Mouse (Mus musculus): Measurements from ENCODE around the gene Gm20696. TPM values are rescaled to one million over a fixed set of nuclear protein-coding genes. Genes with fewer than 3 reads are reported as not detected.
A peak's percentile ranks its signal among the peaks of the same experiment; 100 is the strongest.

Gm20696 gene
- total RNA-seq, 2 experiments from 2014 or later = 11.2 to 15.9 TPM

DNA sequence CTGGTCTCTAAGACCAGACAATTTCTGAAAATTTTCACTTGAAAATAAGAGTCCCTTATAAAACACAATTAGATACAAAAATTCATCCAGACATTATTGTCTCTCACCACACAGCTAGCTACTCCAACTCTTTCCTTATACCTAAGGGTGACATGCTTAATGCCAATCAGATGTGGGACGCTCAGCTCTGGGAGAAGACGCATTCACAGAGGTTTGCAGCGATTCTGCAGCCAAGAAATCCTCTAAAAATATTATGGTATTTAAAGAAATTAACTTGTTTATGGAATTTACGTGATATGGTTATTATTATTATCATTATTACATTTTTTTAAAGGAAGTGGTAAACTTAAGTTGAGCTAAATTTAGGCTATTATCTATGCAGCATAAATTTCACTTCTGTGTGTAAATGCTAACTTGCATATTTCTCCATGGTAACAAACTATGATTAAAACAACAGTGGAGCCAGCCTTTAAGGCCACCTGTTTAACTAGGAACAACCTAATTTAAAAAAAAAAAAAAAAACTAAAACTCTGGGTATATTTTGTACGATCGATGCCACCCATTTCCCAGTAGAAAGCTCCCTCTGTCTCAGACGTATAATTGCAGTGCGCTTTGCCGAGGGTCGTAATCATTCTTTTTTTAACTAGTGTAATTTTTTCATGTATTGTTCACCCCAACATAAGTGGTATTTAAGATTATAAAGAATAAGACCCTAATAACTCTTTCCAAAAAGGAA is 326.4 kb downstream of the Gm20696 start:
- DNase-seq = no peak
- intact Hi-C loops (cut with DNase I) = no loop called here

DNA sequence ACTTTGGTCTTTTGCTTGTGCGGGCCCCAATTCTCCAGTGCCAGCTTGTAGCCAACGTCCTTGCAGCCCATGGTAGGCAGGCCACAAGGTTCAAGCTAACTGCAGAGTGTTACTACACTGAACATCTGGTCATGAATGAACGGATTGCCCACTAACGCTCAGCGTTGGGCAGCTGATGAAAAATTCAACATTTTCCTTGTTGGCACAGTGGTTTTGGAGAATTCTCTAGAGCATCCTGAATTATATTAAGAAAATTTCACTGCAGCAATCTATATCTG is 327.3 kb downstream of the Gm20696 start:
- intact Hi-C loops (cut with DNase I) = no loop called here
- DNase-seq = no peak

DNA sequence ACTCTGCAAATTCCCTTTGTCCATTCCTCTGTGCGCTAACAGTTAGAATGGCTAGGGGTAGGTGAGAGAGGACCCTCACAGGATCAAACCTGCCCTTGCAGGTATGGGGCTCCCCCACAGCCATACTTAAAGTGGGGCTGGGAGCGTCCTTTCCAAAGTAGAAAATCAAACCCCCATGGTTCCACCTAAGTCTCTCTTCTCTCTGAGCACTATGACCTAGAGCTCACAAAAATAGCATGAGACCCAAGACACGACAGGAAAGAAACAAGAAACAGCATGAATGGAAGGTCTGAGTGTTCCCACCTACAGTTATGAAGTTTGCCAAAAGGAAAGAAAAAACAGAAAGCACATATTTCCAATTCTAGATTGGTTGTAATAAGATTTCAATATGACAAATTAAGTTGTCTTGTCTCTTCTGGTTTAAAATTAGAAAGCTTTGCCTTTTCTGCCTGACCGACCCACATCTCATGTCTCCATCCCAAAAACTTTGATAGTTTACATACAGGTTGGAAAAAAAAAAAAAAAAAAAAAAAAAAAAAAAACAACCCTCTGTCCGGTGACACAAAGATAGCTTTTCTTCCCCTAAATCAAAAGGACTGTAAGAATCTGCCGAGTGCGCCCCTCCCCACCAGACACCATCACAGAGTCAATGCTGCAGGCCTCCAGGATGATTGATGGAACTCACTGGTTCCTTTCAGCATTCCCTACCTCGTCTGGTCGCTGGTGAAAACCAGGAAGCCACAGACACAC is 327.8 kb downstream of the Gm20696 start:
- intact Hi-C loops (cut with DNase I) = no loop called here
- DNase-seq = no peak

DNA sequence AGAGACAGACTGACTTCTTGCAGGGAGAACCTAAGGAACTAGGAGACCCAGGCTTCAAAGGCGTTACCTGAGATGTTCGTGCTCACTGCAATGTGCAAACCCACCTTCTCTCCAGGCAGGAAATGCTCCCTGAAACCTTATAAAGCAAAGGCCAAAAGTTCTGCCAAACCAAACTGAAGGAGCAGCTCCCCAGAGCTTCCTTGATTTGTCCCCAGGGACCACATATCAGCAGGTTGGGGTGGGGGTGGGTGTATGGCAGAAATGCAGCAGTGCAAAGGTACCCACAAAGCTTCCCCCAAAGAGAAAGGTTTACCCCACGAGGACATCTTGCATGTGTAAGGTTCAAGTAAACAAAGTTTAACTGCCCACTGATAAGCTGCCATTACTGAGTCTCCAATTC is 328.4 kb downstream of the Gm20696 start:
- no peak for DNase-seq
- intact Hi-C loops (cut with DNase I) = no loop called here

DNA sequence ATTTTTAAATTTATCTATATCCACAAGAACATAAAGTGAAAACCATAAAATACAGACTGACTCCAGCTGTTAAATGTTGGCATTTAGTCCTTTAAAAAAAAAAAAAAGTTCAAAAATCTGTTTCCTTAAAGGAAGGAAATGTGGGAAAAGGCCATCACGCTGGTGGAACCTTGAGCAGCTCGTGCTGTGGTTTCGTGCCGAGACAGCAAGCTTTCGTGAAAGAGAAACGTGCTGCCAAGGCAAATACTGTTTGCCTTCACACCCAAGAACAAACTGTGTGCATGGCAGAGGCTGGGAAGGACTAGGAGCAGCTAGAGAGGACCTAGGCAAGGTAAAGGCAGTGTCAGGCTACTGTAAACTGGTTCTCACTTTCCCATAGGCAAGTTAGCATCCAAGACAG is 329.0 kb downstream of the Gm20696 start:
- intact Hi-C loops (cut with DNase I) = no loop called here
- DNase-seq = no peak

DNA sequence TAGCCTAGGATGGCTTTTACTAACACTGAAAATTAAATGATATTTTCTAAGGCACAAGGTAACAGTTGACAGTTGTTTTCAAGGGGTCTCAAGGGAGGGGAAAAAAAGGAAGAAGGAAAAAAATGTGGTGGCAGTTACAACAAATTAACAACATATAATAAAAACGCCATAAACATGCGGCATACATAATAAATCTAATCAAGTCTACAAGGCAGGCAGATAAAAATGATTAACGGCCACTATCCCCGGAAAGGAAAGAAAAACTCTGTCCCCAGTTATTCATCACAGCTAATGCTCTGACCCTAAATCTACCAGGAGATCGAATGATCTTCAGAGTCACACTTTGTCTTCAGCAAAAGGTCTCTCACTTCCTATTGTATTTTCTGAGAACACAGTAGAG is 330.4 kb downstream of the Gm20696 start:
- no peak for DNase-seq
- intact Hi-C loops (cut with DNase I) = no loop called here

DNA sequence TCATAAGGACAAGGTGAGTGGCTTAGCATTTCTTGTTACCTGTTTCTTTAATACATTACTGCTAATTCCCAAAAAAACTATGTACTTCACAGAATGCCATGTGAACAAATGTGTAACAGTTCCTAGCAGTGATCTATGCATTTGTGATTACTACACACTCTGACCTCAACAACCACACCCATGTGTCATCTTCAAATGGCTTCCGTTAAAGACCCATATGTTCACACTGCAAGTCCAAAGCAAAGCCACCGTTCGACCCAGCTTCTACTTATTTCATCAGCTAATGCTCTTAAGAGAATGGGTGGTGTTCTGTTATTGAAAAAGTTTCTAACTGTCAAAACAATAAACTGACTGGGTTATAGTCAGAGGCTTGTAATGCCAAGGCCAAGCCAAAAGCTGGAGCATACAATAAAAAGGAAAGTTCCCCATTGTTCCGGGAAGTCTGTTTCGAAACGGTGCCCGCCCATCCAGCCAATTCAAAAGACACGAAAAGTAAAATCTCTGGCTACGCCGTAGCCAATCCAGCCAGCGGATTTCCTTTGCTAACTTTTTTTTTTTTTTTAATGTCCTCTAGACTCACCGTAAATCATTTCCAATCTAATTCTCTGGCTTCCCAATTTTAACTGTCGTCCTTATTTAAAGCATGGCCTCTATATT is 331.3 kb downstream of the Gm20696 start:
- no peak for DNase-seq
- intact Hi-C loops (cut with DNase I) = no loop called here

DNA sequence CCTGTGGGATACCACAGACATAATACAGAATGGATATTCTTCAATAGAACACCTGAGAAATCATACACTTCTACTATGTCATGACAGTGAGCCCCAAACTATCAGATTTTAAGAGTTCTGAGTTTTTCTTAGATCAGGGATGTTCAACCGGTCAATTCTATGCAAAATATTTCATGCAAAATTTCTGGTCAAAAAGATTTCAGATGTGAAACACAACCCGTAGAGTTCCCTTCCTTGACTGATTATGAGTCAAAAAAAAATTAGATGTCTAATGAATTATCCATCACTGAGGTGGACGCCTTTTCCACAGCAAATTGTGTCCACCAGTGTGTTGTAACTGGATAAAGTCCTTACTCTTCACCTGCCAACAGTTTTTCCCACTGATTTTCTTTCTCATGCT is 332.3 kb downstream of the Gm20696 start:
- intact Hi-C loops (cut with DNase I) = no loop called here
- no peak for DNase-seq

DNA sequence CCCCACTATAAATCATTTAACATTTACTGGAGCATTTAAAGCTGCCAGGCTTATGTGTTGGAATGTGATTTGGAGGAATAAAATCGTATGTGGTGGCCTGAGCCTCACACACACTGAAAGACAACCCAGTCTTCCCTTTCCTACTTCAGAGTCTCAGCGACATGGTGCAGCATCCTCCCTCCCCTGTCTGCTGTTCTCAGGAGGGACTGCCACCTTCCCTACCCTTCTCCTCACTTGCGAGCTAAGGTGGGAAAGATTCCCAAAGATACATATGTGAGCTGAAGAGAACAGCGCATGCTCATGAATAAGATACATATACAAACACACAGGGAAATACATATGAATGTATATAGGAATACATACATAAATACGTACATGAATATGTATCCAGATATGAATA is 333.5 kb downstream of the Gm20696 start:
- DNase-seq = no peak
- intact Hi-C loops (cut with DNase I) = no loop called here

DNA sequence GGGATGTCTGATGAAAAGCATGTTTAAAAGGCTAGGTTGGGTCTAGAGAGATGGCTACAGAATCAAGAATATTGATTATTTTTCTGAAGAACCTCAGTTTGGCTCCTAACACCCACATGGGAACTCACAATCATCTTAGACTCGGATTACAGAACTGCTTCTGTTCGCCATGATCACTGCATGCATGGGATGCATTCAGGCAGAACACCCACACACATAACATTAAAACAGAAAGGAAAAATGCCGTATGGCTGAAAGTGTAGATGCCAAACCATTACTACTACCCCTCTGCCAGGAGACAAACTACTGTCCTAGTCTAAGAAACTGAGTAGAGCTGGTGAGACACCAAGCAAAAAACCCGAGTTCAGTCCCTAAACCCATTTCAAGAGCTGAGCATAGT is 336.4 kb downstream of the Gm20696 start:
- no peak for DNase-seq
- intact Hi-C loops (cut with DNase I) = no loop called here

DNA sequence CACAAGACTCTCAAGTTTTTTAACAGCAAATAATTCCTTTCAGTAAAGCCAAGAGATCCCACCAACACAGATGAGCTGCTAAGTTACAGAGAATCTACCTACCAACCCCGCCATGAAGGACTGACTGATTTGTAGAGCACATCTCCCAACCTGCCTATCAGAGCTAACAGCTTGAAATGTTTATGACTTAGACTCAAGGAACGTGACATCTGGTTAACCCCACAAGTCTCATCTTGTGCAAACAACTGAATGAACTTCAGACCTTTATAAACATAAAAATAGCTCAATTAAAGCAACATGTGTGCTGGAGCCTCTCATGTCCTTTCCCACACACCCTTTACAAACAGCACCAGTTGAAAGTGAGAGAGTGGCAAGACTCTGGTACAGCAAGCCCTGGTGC is 338.0 kb downstream of the Gm20696 start:
- DNase-seq = no peak
- intact Hi-C loops (cut with DNase I) = no loop called here

DNA sequence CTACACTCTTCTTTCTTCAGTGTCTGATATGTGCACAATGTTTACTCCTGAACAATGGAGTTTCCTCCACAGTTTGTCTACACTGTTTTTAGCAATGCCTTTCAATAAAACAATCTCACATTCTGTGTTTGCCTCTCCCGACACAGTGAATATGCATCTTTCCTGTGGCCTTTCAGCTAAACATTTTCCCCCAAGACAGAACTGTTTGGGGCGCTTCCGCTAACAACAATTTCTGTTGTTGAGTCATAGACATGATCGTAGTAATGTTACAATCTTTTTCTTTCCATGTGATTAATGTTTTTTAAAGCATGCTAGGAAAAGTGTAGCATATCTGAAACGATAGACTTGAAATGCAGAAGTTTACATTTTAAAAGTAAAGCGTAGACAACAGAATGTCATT is 338.5 kb downstream of the Gm20696 start:
- intact Hi-C loops (cut with DNase I) = no loop called here
- no peak for DNase-seq

DNA sequence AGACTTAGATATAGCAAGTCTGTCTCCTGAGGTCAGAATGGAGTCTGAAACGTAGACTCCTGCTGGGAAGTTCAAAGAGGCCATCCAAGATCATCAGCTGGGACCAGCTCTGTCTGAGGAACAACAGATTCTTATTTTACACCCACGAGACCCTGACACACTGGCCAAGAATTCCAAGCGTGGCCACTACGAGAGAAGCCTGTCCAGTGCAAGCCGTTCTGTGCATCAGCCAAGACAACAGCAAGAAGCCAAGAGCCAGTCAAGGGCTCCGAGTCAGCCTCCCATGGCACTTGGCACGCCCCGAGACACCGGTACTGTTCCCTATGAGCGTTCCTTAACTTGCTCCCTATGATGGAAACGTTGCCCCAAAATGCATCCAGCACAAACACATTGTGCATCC is 338.9 kb downstream of the Gm20696 start:
- intact Hi-C loops (cut with DNase I) = no loop called here
- peak; percentile 32 for DNase-seq

DNA sequence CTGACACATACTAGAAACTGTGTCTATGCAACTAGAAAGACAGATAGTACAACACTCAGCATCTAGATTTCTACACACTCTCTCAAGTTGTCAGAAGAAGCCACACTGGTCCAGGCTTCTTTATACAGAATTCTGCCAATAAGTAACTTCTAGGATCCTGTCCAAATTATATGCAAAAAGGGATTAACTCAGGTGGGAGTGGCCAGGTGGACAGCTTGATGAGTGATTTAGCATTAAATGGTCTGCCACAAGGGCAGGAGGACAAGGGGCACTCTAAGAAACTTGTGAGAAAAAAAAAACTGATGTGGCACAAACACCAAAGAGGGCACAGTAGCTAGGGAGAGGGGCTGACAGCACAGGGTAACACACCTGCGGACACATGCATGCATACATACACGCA is 340.7 kb downstream of the Gm20696 start:
- DNase-seq = no peak
- intact Hi-C loops (cut with DNase I) = no loop called here

DNA sequence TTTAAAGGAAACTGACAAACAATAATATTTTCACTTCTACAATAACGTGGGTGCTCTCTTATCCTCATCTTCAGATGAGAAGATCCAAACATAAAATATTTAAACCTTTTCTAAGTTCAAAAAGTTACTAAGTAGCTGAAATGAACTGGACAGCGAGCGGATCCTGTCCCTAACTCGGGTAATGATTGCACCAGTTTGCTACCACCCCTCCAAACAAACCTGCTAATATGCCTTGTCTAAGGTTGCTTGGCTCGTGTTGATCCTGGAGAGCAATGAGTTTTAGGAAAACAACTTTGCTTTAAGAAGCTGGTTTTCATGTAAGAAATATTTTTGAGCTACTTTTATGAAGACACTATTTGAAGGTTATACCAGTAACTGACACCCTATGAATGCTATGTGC is 341.1 kb downstream of the Gm20696 start:
- intact Hi-C loops (cut with DNase I) = no loop called here
- DNase-seq = no peak

DNA sequence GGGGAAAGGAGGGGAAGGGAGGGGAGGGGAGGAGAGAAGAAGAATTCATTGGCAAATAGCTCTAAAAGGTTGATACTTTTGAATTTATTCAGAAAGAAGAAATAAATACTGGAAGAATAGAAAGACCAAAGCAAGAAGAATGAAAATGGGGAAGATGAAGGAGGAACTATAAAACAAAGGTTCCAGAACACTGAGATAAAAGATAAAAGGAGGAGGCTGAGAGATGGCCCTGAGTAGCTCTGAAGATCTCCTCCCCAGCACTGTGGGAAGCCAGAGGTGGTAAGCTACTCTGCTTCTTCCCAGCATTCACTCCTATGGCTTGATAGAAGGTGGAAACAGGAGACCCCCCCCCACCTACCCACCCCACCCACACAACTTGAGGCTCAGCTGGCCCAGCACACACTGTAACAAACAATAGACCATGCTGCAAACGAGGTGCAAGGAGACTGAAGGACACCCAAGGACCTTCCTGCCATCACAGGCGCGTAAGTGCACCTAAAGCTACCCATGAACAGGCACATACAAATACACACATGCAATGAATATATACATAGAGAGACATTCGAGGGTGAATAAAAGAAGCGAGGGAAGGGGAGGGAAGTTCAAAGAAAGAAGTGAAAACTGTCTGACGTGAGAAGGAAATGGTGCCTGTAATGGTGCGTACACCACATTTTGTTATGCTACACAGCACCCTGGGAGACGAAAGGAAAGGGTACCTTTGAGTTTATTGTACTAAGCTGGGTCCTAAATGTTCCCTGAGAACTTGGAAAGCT is 344.3 kb downstream of the Gm20696 start:
- intact Hi-C loops (cut with DNase I) = no loop called here
- no peak for DNase-seq

DNA sequence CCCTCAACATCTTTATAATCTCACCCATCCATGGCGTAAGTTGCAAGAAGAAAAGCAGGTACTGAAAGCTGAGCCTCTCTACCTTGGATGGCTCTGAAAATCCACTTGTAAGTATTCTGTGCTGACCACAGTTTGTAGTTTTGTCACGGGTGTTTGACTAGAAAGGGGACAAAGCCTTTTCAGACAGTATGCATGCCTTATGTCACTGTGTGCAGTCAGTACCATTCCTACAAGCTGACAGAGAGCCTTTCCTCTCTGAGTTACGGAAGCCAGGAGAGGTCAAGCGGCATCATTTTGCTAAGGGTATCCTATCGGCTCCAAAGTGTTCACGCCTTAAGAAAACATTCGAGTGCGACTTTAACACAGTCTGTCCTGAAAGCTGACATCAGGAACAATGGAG is 346.2 kb downstream of the Gm20696 start:
- intact Hi-C loops (cut with DNase I) = no loop called here
- no peak for DNase-seq

DNA sequence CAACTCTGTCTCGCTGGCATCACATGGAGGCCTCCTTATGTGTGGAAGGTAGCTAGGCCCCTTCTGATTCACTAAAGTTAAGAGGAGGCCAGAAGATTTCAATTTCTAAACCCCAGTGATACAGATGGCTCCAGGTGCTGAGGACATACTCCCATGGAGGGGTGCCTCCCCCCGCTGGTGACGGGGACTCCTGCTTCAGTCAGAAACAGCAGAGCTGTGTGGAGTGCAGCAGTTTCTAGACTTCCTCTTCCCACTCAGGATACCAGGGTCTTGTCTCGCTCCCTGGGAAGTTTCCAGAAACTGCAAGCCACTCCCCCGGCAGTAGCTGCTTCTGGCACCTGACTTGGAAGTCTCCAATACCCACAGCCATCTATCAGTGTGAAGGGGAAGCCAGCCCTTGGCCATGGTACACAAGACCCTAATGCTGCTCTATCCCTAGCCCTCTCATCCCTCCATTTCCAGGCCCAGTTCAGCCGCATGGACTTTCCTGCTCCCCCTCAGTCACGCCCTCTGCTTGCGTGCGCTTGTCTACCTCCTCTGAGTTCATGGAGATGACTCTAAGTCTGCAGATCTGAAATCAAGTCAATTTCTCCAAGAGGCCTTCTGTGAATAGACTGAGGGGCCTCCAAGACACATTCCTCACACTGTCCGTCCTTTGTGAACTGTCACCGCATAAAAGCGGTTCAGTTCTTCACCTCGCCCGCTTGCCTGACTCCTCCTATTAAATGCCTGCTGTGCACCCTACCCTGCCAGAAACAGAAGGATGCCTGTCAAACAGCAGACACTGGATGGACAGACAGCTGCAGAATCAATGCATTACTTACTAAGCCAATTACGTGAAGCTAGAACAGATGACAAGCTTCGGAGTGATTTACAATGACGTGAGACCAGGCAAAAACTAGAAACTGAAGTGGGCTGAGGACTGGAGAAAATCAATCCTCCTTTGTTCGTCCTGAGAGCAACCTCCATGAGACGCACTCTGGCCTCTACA is 346.9 kb downstream of the Gm20696 start:
- intact Hi-C loops (cut with DNase I) = no loop called here
- no peak for DNase-seq

DNA sequence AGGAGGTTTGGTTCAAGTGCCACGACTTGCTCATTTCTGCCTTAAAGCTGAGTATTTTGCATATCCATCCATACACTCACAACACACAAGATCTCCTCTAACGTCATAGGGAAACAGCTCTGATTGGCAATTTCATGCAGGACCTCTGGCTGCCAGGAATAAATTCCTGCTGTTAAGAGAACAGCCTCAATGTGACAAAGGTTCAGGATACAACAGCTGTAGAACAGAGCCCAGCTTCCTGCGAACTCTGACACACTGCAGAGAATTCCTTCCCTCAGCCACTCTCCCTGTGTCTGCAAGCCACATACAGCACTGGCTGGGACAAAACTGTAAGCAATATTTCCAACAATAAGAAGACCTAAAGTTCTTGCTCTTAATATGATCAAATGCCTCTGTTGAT is 351.9 kb downstream of the Gm20696 start:
- intact Hi-C loops (cut with DNase I) = no loop called here

DNA sequence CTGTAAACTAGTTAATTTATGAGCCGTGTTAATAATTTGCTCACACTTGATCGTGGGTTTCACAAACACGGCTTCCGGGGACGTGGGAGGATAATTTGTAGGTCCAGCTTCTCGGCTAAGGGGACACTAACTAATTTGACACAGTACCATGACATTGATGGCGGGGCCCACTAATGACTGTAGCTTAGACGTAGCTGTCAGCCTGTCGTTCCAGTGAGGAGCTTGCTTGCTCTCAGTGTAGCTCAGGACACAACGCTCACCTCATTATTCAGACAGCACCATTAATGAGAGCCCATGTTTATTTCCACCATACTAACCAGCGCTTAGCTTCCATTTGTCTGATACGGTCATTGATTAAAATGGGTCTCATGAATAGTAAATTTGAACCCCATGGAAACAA is 356.1 kb downstream of the Gm20696 start:
- DNase-seq = no peak
- intact Hi-C loops (cut with DNase I) = no loop called here

More for the DNA sequence above, 351.9 kb downstream of the Gm20696 start:
- DNase-seq = no peak
